Mouse (Mus musculus) bone marrow, adult 2 months (tissue): ENCODE measurements around the gene Mypn.

Experiments
- CTCF ChIP-seq: fragments of 200-500 bp; IDR thresholded peaks from 2 replicates; pipeline ENCODE4 v1.5.1; 2011; ENCODE audit warnings: low read length, control low read depth; ENCODE audit not compliant: control insufficient read depth, insufficient read depth
- POLR2A ChIP-seq: fragments of 200-500 bp; IDR thresholded peaks from 2 replicates; pipeline ENCODE4 v1.6.1; 2011; ENCODE audit warnings: low read depth, mild to moderate bottlenecking, control low read depth, low read length, borderline replicate concordance; ENCODE audit not compliant: control insufficient read depth

DNA sequence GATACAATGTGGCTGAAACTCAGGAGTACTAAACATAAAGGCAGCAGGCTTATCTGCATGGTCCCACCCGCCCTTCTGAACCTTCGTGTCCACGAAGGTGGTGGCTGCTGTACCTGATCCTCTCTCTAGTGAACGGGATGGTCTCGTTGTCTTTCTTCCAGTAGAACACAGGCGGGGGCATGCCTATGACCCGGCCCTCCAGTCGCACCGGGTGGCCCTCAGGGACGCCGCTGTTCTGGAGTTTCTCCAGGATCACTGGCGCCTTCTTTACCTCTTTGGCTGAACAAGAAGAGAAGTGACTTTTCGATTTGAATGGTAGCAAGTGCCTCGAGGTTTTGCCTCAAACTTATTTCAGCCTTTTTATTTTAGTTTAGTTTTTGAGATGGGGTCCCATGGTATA is 83.8 kb downstream of the Mypn start:
- no peak for TF ChIP-seq CTCF
- no peak for TF ChIP-seq POLR2A
